Mouse (Mus musculus) adrenal gland, adult 2 months (tissue): ENCODE measurements at regions not wholly inside any gene's neighbourhood (a gene's known extent, or its start where the extent isn't known, plus 50 kb on each side); places are given as distances from the start of the nearest gene placed in this dataset.

Experiments
- DNase-seq: peaks from one replicate; pipeline ENCODE4 v3.0.0; 2021

DNA sequence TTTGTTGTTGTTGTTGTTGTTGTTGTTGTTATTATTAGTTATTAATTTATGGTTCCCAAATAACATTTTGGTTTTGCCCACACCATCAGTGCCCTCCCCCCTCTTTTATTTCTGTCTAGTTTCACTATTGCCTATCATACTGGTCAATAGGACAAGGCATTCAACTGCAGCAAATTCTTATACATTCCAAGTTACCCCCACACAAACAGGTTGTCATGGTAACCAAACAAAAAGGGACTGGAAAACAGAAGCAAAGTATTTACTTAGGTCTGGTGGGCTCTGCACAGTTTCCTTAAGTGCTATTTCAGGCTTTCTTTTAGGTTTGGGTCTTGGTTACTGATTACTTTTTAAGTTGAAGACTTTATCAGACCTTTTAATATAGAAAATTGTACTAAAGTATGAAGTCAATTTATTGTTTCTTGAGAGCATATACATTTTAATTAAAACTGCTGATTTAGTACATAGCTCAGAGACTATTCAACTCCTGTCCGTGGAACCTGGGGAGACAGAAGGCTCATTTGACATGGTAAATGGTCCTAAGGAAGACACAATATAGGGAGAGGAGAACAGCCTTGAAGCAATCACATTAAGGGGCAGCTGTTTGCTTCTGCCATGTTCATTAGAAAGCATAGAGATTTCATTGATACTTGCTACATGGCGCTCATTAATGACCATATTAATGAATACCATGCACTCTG is 90.3 kb downstream of the Brms1l start:
- no peak for DNase-seq
